Mouse (Mus musculus): ENCODE measurements around the gene Rcbtb2. TPM values are rescaled to one million over a fixed set of nuclear protein-coding genes. Genes with fewer than 3 reads are reported as not detected.
A peak's percentile ranks its signal among the peaks of the same experiment; 100 is the strongest.
"Not testable (repeated sequence)": the region's sequence is repeated elsewhere in the genome, so short reads cannot be mapped to it uniquely, and the experiment has no call there.

Gene Rcbtb2
- polyA plus RNA-seq, 1 experiment = 27.0 TPM

GRCm38 (mm10) chr14:73098677-73099387 is 24.0 kb upstream of the Rcbtb2 start:
- Histone ChIP-seq H3K4me1 (ENCODE audit: control insufficient read depth, insufficient read depth, low read length) (no peaks in the 10 kb centered on the region), H3K4me3 (replicated peaks; ENCODE audit: insufficient read depth, low read depth, low read length) (no peak overlapping the region), H3K27ac (ENCODE audit: insufficient read depth, low read length) (no peak overlapping the region), H3K27me3 (ENCODE audit: control insufficient read depth, insufficient read depth, low read length) (no peaks in the 10 kb centered on the region)
- WGBS = 43% methylated on average over 10 of the region's 10 CpGs
- peak in 1 of 2 experiments; percentile 15 for DNase-seq
- TF ChIP-seq CTCF (IDR thresholded peaks at IDR 0.05; ENCODE audit: borderline replicate concordance, insufficient read depth, low read depth, low read length) = peak; percentile 68
- TF ChIP-seq POLR2A (IDR thresholded peaks at IDR 0.05; ENCODE audit: borderline replicate concordance, insufficient read depth, low read length) = no peak

GRCm38 (mm10) chr14:73102270-73102865 is 20.5 kb upstream of the Rcbtb2 start:
- DNase-seq = no peak
- no peak overlapping the region for H3K27ac ChIP-seq (ENCODE audit: insufficient read depth, low read length)
- TF ChIP-seq CTCF (IDR thresholded peaks at IDR 0.05; ENCODE audit: borderline replicate concordance, insufficient read depth, low read depth, low read length) = no peak
- no peak for TF ChIP-seq POLR2A (IDR thresholded peaks at IDR 0.05; ENCODE audit: borderline replicate concordance, insufficient read depth, low read length)
- no peak overlapping the region for H3K4me3 ChIP-seq (replicated peaks; ENCODE audit: insufficient read depth, low read depth, low read length)
- H3K27me3 ChIP-seq (ENCODE audit: control insufficient read depth, insufficient read depth, low read length) = no peaks in the 10 kb centered on the region
- 83% methylated on average over 12 of the region's 12 CpGs for WGBS
- no peaks in the 10 kb centered on the region for H3K4me1 ChIP-seq (ENCODE audit: control insufficient read depth, insufficient read depth, low read length)

- H3K4me3 ChIP-seq (replicated peaks; ENCODE audit: insufficient read depth, low read depth, low read length); H3K27me3 ChIP-seq (ENCODE audit: control insufficient read depth, insufficient read depth, low read length); H3K4me1 ChIP-seq (ENCODE audit: control insufficient read depth, insufficient read depth, low read length); H3K27ac ChIP-seq (ENCODE audit: insufficient read depth, low read length); DNase-seq: not testable (repeated sequence)
- 54% methylated on average over 4 of the region's 4 CpGs for WGBS
These were observed 19.9 kb upstream of the Rcbtb2 start for GRCm38 (mm10) chr14:73102986-73103385.

- WGBS = 90% methylated on average over 6 of the region's 6 CpGs
- TF ChIP-seq POLR2A (IDR thresholded peaks at IDR 0.05; ENCODE audit: borderline replicate concordance, insufficient read depth, low read length) (no peak), CTCF (IDR thresholded peaks at IDR 0.05; ENCODE audit: borderline replicate concordance, insufficient read depth, low read depth, low read length) (no peak)
- Histone ChIP-seq H3K4me1 (ENCODE audit: control insufficient read depth, insufficient read depth, low read length) (no peaks in the 10 kb centered on the region), H3K27ac (ENCODE audit: insufficient read depth, low read length) (no peak overlapping the region), H3K27me3 (ENCODE audit: control insufficient read depth, insufficient read depth, low read length) (no peaks in the 10 kb centered on the region), H3K4me3 (replicated peaks; ENCODE audit: insufficient read depth, low read depth, low read length) (no peak overlapping the region)
- DNase-seq = no peak
These were observed 17.9 kb upstream of the Rcbtb2 start for GRCm38 (mm10) chr14:73104913-73105312.

GRCm38 (mm10) chr14:73105407-73106185 is 17.2 kb upstream of the Rcbtb2 start:
- Histone ChIP-seq H3K27ac (ENCODE audit: insufficient read depth, low read length) (no peak overlapping the region), H3K27me3 (ENCODE audit: control insufficient read depth, insufficient read depth, low read length) (no peaks in the 10 kb centered on the region), H3K4me3 (replicated peaks; ENCODE audit: insufficient read depth, low read depth, low read length) (no peak overlapping the region), H3K4me1 (ENCODE audit: control insufficient read depth, insufficient read depth, low read length) (no peaks in the 10 kb centered on the region)
- WGBS = 58% methylated on average over 11 of the region's 11 CpGs
- no peak for TF ChIP-seq CTCF (IDR thresholded peaks at IDR 0.05; ENCODE audit: borderline replicate concordance, insufficient read depth, low read depth, low read length)
- no peak for TF ChIP-seq POLR2A (IDR thresholded peaks at IDR 0.05; ENCODE audit: borderline replicate concordance, insufficient read depth, low read length)
- DNase-seq = no peak

- Histone ChIP-seq H3K27me3 (ENCODE audit: control insufficient read depth, insufficient read depth, low read length) (no peaks in the 10 kb centered on the region), H3K4me3 (replicated peaks; ENCODE audit: insufficient read depth, low read depth, low read length) (no peak overlapping the region), H3K27ac (ENCODE audit: insufficient read depth, low read length) (no peak overlapping the region), H3K4me1 (ENCODE audit: control insufficient read depth, insufficient read depth, low read length) (no peaks in the 10 kb centered on the region)
- peak; percentile 45 for DNase-seq
- 4% methylated on average over 8 of the region's 8 CpGs for WGBS
- peak; percentile 39; the same call in 1 of the 2 replicates for TF ChIP-seq CTCF (IDR thresholded peaks at IDR 0.05; ENCODE audit: borderline replicate concordance, insufficient read depth, low read depth, low read length)
- no peak for TF ChIP-seq POLR2A (IDR thresholded peaks at IDR 0.05; ENCODE audit: borderline replicate concordance, insufficient read depth, low read length)
These were observed 16.6 kb upstream of the Rcbtb2 start for GRCm38 (mm10) chr14:73106234-73106711.

GRCm38 (mm10) chr14:73106957-73107356 is 15.9 kb upstream of the Rcbtb2 start:
- H3K27me3 ChIP-seq (ENCODE audit: control insufficient read depth, insufficient read depth, low read length) = no peaks in the 10 kb centered on the region
- H3K4me3 ChIP-seq (replicated peaks; ENCODE audit: insufficient read depth, low read depth, low read length) = no peak overlapping the region
- WGBS = 68% methylated on average over 4 of the region's 4 CpGs
- no peak for DNase-seq
- H3K4me1 ChIP-seq (ENCODE audit: control insufficient read depth, insufficient read depth, low read length) = no peaks in the 10 kb centered on the region
- H3K27ac ChIP-seq (ENCODE audit: insufficient read depth, low read length) = no peak overlapping the region
- no peak for TF ChIP-seq CTCF (IDR thresholded peaks at IDR 0.05; ENCODE audit: borderline replicate concordance, insufficient read depth, low read depth, low read length)
- no peak for TF ChIP-seq POLR2A (IDR thresholded peaks at IDR 0.05; ENCODE audit: borderline replicate concordance, insufficient read depth, low read length)
